Mouse (Mus musculus): Measurements from ENCODE around the gene Clnk.

Clnk gene

GRCm38 (mm10) chr5:38881728-38882620 lies 5.4 kb upstream of the Clnk start:
- H3K27me3 ChIP-seq (ENCODE audit: insufficient read depth, low read length): no peaks in the 10 kb centered on the region
- no peak overlapping the region for H3K4me3 ChIP-seq (replicated peaks; ENCODE audit: low read length)
- H3K4me1 ChIP-seq (replicated peaks; ENCODE audit: low read depth, low read length): no peaks in the 10 kb centered on the region
- TF ChIP-seq POU5F1 (IDR thresholded peaks at IDR 0.05; ENCODE audit: borderline replicate concordance, low read length) (no peak), CTCF (conservative IDR thresholded peaks at IDR 0.05; ENCODE audit: low read length) (no peak), NANOG (IDR thresholded peaks at IDR 0.05; ENCODE audit: borderline replicate concordance, low read length) (no peak)
- H3K9me3 ChIP-seq (ENCODE audit: low read length): no peaks in the 10 kb centered on the region
- H3K36me3 ChIP-seq (ENCODE audit: insufficient read depth, low read length): no peaks in the 10 kb centered on the region

GRCm38 (mm10) chr5:38881416-38881727 lies 4.8 kb upstream of the Clnk start:
- Histone ChIP-seq H3K27me3 (ENCODE audit: insufficient read depth, low read length) (no peaks in the 10 kb centered on the region), H3K9me3 (ENCODE audit: low read length) (no peaks in the 10 kb centered on the region), H3K4me3 (replicated peaks; ENCODE audit: low read length) (no peak overlapping the region), H3K4me1 (replicated peaks; ENCODE audit: low read depth, low read length) (no peaks in the 10 kb centered on the region), H3K36me3 (ENCODE audit: insufficient read depth, low read length) (no peaks in the 10 kb centered on the region)
- no peak for TF ChIP-seq POU5F1 (IDR thresholded peaks at IDR 0.05; ENCODE audit: borderline replicate concordance, low read length)
- TF ChIP-seq CTCF (conservative IDR thresholded peaks at IDR 0.05; ENCODE audit: low read length): no peak
- TF ChIP-seq NANOG (IDR thresholded peaks at IDR 0.05; ENCODE audit: borderline replicate concordance, low read length): no peak

DNA sequence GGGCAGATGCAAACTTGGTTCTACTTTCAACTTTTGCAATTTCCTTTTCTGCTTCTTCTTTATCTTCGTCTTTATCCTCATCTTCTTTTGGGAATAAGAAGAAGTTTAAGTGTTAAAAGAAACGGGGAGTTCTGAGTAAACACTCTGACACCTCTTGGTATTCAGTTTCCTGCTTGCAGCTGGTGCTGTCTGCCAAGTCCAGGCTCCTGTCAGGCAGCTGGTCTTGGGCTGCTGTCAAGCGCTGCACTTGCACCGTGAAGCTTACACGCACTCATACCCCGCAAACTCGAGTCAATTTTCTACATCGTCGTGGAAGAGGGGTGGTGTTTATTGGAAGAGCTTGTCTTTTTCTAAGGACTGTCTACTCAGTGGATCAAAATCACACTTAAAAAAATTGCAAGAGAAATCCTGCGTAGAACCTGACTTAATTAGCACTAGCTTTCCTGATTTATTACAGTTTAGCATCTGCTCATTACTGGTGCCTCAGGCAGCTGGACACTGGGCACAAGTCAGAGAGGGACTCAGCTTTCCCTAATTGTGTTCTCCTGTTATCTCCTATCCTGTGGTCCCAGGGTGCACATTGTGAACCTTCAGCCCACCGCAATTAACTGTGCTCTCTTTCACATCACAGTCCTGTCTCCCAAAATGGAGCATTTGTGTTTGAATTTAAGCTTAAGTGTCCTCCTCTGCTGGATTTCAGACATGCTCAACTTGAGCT lies 3.5 kb upstream of the Clnk start:
- H3K36me3 ChIP-seq (ENCODE audit: insufficient read depth, low read length): no peaks in the 10 kb centered on the region
- no peaks in the 10 kb centered on the region; the same call in 1 of the 2 replicates for H3K9me3 ChIP-seq (ENCODE audit: low read length)
- H3K4me1 ChIP-seq (replicated peaks; ENCODE audit: low read depth, low read length): no peaks in the 10 kb centered on the region
- no peak overlapping the region for H3K4me3 ChIP-seq (replicated peaks; ENCODE audit: low read length)
- no peaks in the 10 kb centered on the region for H3K27me3 ChIP-seq (ENCODE audit: insufficient read depth, low read length)
- TF ChIP-seq CTCF (conservative IDR thresholded peaks at IDR 0.05; ENCODE audit: low read length): no peak
- no peak for TF ChIP-seq POU5F1 (IDR thresholded peaks at IDR 0.05; ENCODE audit: borderline replicate concordance, low read length)
- TF ChIP-seq NANOG (IDR thresholded peaks at IDR 0.05; ENCODE audit: borderline replicate concordance, low read length): no peak

GRCm38 (mm10) chr5:38875403-38875802 lies 1.2 kb downstream of the Clnk start:
- Histone ChIP-seq H3K4me3 (replicated peaks; ENCODE audit: low read length) (no peak overlapping the region), H3K4me1 (replicated peaks; ENCODE audit: low read depth, low read length) (no peaks in the 10 kb centered on the region), H3K27me3 (ENCODE audit: insufficient read depth, low read length) (no peaks in the 10 kb centered on the region), H3K36me3 (ENCODE audit: insufficient read depth, low read length) (no peaks in the 10 kb centered on the region), H3K9me3 (ENCODE audit: low read length) (no peaks in the 10 kb centered on the region; the same call in 1 of the 2 replicates)
- TF ChIP-seq NANOG (IDR thresholded peaks at IDR 0.05; ENCODE audit: borderline replicate concordance, low read length): no peak
- TF ChIP-seq CTCF (conservative IDR thresholded peaks at IDR 0.05; ENCODE audit: low read length): no peak
- TF ChIP-seq POU5F1 (IDR thresholded peaks at IDR 0.05; ENCODE audit: borderline replicate concordance, low read length): no peak

DNA sequence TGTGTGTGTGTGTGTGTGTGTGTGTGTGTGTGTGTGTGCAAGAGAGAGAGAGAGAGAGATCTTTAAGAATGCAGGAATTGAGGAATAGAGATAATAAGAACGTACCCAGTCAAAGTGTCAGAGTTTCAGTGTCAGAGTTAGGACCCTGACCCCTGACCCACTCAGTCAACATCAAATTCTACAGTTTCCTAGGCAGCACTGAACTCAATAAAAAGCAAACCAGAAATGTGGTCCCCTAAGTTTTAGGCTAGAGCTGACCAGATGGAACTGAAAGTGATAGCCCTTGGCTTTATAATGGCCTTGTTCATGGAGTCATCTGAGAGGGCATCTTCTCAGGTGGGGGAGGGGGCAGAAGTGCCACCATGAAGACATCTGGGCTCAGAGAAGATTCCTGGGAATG lies 1.7 kb downstream of the Clnk start:
- TF ChIP-seq POU5F1 (IDR thresholded peaks at IDR 0.05; ENCODE audit: borderline replicate concordance, low read length) (no peak), NANOG (IDR thresholded peaks at IDR 0.05; ENCODE audit: borderline replicate concordance, low read length) (no peak), CTCF (conservative IDR thresholded peaks at IDR 0.05; ENCODE audit: low read length) (no peak)
- Histone ChIP-seq H3K36me3 (ENCODE audit: insufficient read depth, low read length) (no peaks in the 10 kb centered on the region), H3K4me3 (replicated peaks; ENCODE audit: low read length) (no peak overlapping the region), H3K4me1 (replicated peaks; ENCODE audit: low read depth, low read length) (no peaks in the 10 kb centered on the region), H3K27me3 (ENCODE audit: insufficient read depth, low read length) (no peaks in the 10 kb centered on the region), H3K9me3 (ENCODE audit: low read length) (no peaks in the 10 kb centered on the region; the same call in 1 of the 2 replicates)

- no peaks in the 10 kb centered on the region for H3K4me1 ChIP-seq (replicated peaks; ENCODE audit: low read depth, low read length)
- H3K4me3 ChIP-seq (replicated peaks; ENCODE audit: low read length): no peak overlapping the region
- no peaks in the 10 kb centered on the region; the same call in 1 of the 2 replicates for H3K9me3 ChIP-seq (ENCODE audit: low read length)
- no peaks in the 10 kb centered on the region for H3K27me3 ChIP-seq (ENCODE audit: insufficient read depth, low read length)
- no peaks in the 10 kb centered on the region for H3K36me3 ChIP-seq (ENCODE audit: insufficient read depth, low read length)
- no peak for TF ChIP-seq NANOG (IDR thresholded peaks at IDR 0.05; ENCODE audit: borderline replicate concordance, low read length)
- no peak for TF ChIP-seq POU5F1 (IDR thresholded peaks at IDR 0.05; ENCODE audit: borderline replicate concordance, low read length)
- TF ChIP-seq CTCF (conservative IDR thresholded peaks at IDR 0.05; ENCODE audit: low read length): no peak
These were observed 3.7 kb downstream of the Clnk start for GRCm38 (mm10) chr5:38872906-38873305.

- no peaks in the 10 kb centered on the region for H3K27me3 ChIP-seq (ENCODE audit: insufficient read depth, low read length)
- no peaks in the 10 kb centered on the region; the same call in 1 of the 2 replicates for H3K9me3 ChIP-seq (ENCODE audit: low read length)
- no peak overlapping the region for H3K4me3 ChIP-seq (replicated peaks; ENCODE audit: low read length)
- no peaks in the 10 kb centered on the region for H3K36me3 ChIP-seq (ENCODE audit: insufficient read depth, low read length)
- no peak for TF ChIP-seq CTCF (conservative IDR thresholded peaks at IDR 0.05; ENCODE audit: low read length)
- no peak for TF ChIP-seq NANOG (IDR thresholded peaks at IDR 0.05; ENCODE audit: borderline replicate concordance, low read length)
- TF ChIP-seq POU5F1 (IDR thresholded peaks at IDR 0.05; ENCODE audit: borderline replicate concordance, low read length): no peak
- H3K4me1 ChIP-seq (replicated peaks; ENCODE audit: low read depth, low read length): no peaks in the 10 kb centered on the region
These were observed 5.0 kb downstream of the Clnk start for GRCm38 (mm10) chr5:38871591-38871990.

- Histone ChIP-seq H3K4me1 (replicated peaks; ENCODE audit: low read depth, low read length) (no peaks in the 10 kb centered on the region), H3K27me3 (ENCODE audit: insufficient read depth, low read length) (no peaks in the 10 kb centered on the region), H3K9me3 (ENCODE audit: low read length) (no peaks in the 10 kb centered on the region; the same call in 1 of the 2 replicates), H3K4me3 (replicated peaks; ENCODE audit: low read length) (no peak overlapping the region), H3K36me3 (ENCODE audit: insufficient read depth, low read length) (no peaks in the 10 kb centered on the region)
- TF ChIP-seq POU5F1 (IDR thresholded peaks at IDR 0.05; ENCODE audit: borderline replicate concordance, low read length): no peak
- no peak for TF ChIP-seq CTCF (conservative IDR thresholded peaks at IDR 0.05; ENCODE audit: low read length)
- no peak for TF ChIP-seq NANOG (IDR thresholded peaks at IDR 0.05; ENCODE audit: borderline replicate concordance, low read length)
These were observed 6.1 kb downstream of the Clnk start for GRCm38 (mm10) chr5:38870485-38870884.

Measured in E14TG2a.4 (cell line).